Mouse (Mus musculus) erythroid progenitor cell, adult 5-6 weeks (primary cell): ENCODE data around the gene Slc31a1. TPM values are rescaled to one million over a fixed set of nuclear protein-coding genes. Genes with fewer than 3 reads are reported as not detected.

Experiments
- ATAC-seq: replicated peaks from 2 replicates; pipeline ENCODE4 v1.8.0; 2016; ENCODE audit warnings: moderate number of reproducible peaks, mild to moderate bottlenecking, moderate TSS enrichment, inconsistent platforms; ENCODE audit not compliant: poor library complexity, low FRiP score, severe bottlenecking
- total RNA-seq, 2 experiments: library from RNA; stranded (forward) in 1 of 2; stranded (reverse) in 1 of 2; fragments of 150-400 nt in 1 of 2; fragments of 186-747, 209-891 nt in 1 of 2; gene quantifications; 2 replicates each; pipeline versions ENCODE4 v1.2.3 to v1.2.4; 2015 to 2017; ENCODE audit warnings: low replicate concordance in 2 of 2

Gene Slc31a1
- total RNA-seq, 2 experiments from 2014 or later, result 4.5 to 6.7 TPM

GRCm38 (mm10) chr4:62397616-62398365 lies 37.3 kb downstream of the Slc31a1 start:
- no peak for ATAC-seq

GRCm38 (mm10) chr4:62398956-62399355 lies 38.4 kb downstream of the Slc31a1 start:
- no peak for ATAC-seq

- ATAC-seq, result no peak
Observed at GRCm38 (mm10) chr4:62406133-62406532, 45.6 kb downstream of the Slc31a1 start.

- ATAC-seq, result peak; percentile 74
Observed at GRCm38 (mm10) chr4:62407730-62408582, 47.4 kb downstream of the Slc31a1 start.

- ATAC-seq, result peak; percentile 96
Observed at GRCm38 (mm10) chr4:62408601-62409282, 48.2 kb downstream of the Slc31a1 start, which contains the start of the genes Cdc26 and Prpf4. Gene Cdc26 (minus strand): TSS chr4:62408642. Gene Prpf4 (plus strand): TSS chr4:62408797.

GRCm38 (mm10) chr4:62409615-62410014 lies 49.1 kb downstream of the Slc31a1 start:
- no peak for ATAC-seq

GRCm38 (mm10) chr4:62410325-62410724 lies 49.8 kb downstream of the Slc31a1 start:
- no peak for ATAC-seq

- ATAC-seq, result no peak
Observed at GRCm38 (mm10) chr4:62411606-62412005, 51.1 kb downstream of the Slc31a1 start.

- ATAC-seq, result no peak
Observed at GRCm38 (mm10) chr4:62418448-62418847, 57.9 kb downstream of the Slc31a1 start.

GRCm38 (mm10) chr4:62419091-62419490 lies 58.6 kb downstream of the Slc31a1 start:
- no peak for ATAC-seq

GRCm38 (mm10) chr4:62425891-62426290 lies 65.4 kb downstream of the Slc31a1 start:
- no peak for ATAC-seq

GRCm38 (mm10) chr4:62427978-62428758 lies 67.6 kb downstream of the Slc31a1 start:
- ATAC-seq, result no peak

- no peak for ATAC-seq
Observed at GRCm38 (mm10) chr4:62429616-62430015, 69.1 kb downstream of the Slc31a1 start.

- no peak for ATAC-seq
Observed at GRCm38 (mm10) chr4:62430678-62431077, 70.2 kb downstream of the Slc31a1 start.

GRCm38 (mm10) chr4:62431522-62431921 lies 71.0 kb downstream of the Slc31a1 start:
- ATAC-seq, result peak; percentile 93

GRCm38 (mm10) chr4:62433939-62434870 lies 73.7 kb downstream of the Slc31a1 start:
- ATAC-seq, result no peak

- ATAC-seq, result no peak
Observed at GRCm38 (mm10) chr4:62435081-62435480, 74.6 kb downstream of the Slc31a1 start, which contains the start of gene Rnf183. Gene Rnf183 (minus strand): TSS chr4:62435252.

GRCm38 (mm10) chr4:62437256-62437778 lies 76.8 kb downstream of the Slc31a1 start:
- ATAC-seq, result no peak
